Mouse (Mus musculus) adrenal gland, adult (tissue): Measurements from ENCODE around the gene Wdpcp.
"Not testable (repeated sequence)": the region's sequence is repeated elsewhere in the genome, so short reads cannot be mapped to it uniquely, and the experiment has no call there.

Experiments used
- DNase-seq, 2 experiments: peaks; one replicate each; pipeline ENCODE4 v3.0.0; 2022 to 2023; ENCODE audit warnings: low spot score in 1 of 2; ENCODE audit not compliant: inconsistent age in 2 of 2

The Wdpcp gene

DNA sequence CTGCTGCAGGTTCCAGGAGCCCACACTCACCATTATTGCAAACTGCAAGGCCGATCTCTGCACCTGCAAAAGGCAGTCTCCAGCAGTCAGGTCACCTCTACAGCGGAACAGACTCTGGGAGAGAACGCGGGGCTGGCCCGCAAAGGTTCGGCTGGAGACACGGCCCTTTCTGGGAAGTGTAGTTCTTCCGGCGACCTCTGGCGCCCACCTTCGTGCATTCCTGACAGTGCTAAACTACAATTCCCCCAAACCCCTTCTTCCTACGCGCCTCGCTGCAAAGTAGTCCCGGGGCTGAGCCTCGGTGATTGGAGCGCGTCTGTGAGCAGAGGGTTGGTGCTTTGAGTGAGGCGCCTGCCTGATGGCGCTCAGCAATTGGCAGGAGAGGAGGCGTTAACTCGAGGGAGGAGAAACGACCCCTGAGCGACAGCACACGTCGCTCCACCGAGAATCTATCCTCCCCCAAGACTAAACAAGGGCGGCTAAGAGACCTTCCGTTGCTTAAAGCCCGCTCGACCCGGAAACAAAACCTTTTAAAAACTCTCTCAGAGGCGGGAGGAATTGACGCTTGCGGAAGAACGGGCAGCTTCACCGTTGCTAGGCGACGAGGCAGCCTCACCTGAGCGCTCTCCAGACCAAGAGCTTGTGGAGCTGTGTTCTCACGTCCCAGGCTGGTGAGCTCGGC, at the start of gene Wdpcp, which contains the start of gene Mdh1:
Gene Wdpcp (plus strand): TSS at position 536 of the 682 bp plus-strand sequence.
Gene Mdh1 (minus strand): TSS at position 668 of the 682 bp plus-strand sequence.
- peak; percentile 97 to 98 for DNase-seq

DNA sequence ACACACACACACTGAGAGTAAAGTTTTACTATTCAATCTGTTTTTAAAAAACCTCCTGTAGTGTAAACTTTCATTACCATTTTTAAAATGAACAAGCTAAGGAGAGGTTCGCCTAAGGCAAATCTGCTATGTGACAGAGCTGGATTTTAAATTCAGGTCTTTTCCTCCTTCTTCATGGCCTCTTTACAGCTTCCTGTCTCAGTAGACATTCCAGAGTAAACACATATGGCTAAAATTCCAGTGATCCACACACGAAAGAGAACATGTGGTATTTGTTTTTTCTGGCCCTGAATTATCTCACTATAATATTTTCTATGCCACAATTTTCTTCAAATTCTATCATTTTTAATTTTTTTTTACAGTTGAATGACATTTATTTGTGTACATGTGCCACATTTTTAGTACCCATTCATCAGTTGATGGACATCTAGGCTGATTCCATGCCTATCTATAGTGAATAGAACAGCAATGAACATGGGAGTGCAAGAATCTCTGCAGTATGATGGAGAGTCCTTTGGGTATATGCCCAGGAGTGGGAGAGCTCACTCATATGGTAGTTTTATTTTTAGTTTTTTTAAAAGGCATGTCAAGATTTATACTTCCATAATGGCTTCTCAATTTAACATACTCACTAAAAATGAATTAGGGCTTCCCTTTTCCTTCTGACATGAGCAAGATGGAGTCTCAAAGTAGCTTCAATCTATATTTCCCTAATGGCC, 43.2 kb upstream of the Wdpcp start:
- no peak for DNase-seq

DNA sequence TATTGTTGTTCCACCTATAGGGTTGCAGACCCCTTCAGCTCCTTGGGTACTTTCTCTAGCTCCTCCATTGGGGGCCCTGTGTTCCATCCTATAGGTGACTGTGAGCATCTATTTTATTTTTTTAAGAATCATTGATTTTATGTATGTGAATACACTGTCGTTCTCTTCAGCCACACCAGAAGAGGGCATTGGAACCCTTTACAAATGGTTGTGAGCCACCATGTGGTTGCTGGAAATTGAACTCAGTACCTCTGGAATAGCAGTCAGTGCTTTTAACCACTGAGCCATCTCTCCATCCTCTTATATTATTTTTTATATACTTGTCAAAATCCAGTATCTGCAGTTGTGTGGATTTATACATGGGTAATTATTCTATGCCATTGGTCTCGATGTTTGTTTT, 41.2 kb upstream of the Wdpcp start:
- not testable (repeated sequence) for DNase-seq

DNA sequence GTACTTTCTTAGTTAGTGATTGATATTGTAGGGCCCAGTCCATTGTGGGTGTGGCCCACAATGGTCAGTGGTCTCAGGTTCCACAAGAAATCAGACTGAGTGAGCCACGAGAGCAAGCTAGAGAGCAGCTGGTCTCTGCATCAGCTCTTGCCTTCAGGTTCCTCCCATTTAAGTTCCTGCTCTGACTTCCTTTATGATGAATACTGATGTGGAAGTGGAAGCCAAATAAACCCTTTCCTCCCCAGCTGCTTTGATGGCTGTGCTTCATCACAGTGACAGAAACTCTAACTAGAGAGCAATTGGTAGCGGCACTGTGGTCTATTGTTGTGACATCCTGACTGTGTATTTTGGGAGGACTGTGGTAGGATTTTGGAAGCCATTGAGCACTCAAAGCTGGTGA, 32.0 kb upstream of the Wdpcp start:
- DNase-seq = no peak

DNA sequence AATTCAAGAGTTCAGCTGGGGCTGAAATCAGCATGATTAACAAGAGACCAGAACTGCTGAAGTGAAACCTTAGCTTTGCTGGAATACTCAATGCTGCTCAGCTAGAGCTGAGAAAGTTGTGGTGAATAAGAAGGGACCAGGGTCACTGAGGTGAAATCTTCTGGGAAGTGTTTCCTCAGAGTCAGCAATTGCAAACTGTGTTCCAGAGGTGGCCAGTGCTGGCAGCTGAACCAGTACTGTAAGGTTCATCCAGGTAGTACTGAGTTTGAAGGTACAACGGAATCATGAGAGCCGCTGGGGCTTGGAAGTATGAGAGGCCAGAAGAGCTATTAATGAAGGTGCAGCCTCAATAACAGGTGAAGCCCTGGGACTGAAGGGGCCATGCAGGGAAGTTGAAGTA, 31.4 kb upstream of the Wdpcp start:
- no peak for DNase-seq

DNA sequence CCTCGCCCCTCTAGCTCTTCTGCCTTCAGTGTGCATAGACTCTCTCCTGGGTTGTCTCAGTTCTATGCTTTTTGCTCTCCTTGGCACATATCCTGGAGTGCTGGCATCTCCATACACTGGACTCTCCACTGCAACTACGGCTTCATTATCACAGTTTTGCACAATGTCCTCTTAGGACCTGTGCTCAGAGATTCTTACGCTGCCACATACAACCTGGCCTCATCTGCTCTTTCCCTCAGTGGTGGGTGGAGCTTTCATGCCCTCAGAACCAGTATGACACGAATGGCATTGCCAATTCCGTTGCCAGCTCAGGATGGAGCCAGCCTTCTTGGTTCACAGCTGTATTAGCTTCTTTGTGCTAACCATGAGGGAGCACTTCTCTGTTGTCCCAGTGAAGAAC, 29.3 kb upstream of the Wdpcp start:
- DNase-seq = peak in 1 of 2 experiments; percentile 45

DNA sequence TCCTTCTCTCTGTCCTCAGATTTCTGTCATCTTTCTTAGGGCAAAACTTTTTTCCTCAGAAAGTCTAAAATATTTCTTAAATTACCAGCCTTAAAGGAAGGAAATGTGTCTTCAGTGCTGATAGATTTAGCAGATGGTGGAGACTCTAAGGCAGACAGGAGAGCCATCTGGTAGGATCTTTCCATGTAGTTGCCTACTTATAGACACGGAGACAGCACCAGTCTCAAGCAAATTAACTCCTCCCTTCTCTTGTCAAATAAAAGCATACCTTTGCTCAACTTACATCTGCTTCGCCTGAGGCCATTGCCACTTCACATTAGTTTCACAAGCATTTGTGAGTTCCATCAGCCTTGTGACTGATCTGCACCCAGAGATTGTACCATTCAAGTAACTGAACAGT, 27.0 kb upstream of the Wdpcp start:
- no peak for DNase-seq

DNA sequence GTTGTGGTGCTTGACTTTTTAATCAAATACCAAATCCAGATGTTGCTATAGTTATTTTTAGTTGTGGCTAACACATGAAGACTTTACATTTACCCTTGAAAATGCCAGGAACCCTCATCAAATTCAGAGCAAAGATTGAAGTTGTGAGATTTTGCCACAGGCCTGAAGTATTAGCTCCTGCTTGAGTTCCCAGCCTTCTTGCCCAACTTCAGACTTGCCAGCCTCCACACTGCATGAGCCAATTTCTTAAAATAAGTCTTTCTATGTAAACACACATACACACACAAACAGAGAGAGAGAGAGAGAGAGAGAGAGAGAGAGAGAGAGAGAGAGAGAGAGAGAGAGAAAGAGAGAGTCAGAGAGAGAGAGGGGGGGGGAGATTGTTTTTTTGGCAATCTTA, 26.1 kb upstream of the Wdpcp start:
- DNase-seq = no peak

DNA sequence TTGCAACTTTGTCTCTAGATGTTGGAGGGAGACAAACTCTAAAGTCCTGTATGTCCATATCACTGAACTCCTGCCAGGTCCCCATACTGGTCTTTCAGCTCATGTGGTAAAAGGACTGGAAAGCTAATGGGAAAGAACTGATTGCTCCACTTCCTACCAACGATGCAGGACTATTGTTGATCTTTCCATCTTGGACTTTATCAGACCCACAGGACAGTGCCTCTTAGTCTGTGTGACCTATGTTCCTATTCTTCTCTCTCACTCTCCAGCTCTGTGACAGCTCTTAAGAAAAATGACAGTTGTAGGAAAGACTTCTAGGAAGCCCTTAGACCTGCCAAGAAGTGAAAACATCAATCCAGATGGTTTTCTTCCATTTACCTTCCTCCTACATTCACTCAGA, 25.4 kb upstream of the Wdpcp start:
- no peak for DNase-seq

DNA sequence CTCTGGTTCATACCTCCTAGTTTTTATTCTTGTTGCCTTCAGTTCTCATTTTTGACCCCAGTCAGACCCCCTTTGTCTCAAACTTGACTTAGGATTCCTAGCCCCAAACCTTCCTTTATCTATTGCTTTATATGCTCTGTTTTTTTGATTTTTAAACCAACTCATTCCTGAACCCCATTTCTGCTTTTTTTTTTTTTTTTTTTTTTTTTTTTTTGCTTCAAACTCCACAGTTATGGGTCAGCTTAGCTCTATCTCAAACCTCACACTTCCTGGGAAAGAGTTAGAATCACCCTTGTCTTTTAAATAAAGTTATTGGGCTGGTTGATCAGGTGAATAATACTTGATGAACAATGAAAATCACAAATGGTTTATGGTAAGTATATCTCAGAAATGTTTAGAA, 24.5 kb upstream of the Wdpcp start:
- no peak for DNase-seq

DNA sequence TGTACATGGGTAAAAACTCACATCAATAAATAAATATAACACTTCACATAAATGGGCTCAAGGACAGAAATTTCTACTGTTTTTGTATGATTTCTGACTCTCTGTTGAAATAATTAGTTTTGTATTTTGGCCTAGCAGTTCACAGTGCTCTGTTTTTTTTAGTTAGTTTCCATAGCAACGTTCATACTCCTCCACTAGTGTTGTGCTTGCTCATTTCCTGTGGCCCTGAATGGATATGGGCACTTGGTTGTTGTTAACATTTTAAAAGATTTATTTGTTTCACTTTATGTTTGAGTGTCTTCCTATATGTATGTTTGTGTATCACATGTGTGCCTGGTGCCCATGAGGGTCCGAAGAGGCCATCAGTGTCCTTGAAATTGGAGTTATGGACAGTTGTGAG, 23.0 kb upstream of the Wdpcp start:
- DNase-seq = no peak

DNA sequence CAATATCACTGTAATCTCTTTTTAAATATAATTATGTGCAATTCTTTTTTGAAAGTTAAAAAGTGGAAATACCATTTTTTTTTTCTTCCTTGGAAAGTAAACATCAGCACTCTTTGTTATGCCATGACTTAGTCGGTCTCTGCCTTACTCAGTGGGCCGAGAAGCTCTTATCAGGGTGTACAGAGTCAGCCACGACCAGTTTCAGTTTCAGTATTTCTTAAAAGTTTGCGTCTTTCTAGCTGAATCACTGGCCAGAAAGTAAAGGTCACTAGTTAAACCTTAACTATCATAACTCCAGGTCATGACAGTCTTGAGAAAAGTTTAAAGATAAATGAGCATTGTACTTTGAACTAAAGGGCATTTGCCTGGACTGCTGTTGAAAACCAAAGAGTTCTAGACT, 22.3 kb upstream of the Wdpcp start:
- DNase-seq = peak in 1 of 2 experiments; percentile 78

DNA sequence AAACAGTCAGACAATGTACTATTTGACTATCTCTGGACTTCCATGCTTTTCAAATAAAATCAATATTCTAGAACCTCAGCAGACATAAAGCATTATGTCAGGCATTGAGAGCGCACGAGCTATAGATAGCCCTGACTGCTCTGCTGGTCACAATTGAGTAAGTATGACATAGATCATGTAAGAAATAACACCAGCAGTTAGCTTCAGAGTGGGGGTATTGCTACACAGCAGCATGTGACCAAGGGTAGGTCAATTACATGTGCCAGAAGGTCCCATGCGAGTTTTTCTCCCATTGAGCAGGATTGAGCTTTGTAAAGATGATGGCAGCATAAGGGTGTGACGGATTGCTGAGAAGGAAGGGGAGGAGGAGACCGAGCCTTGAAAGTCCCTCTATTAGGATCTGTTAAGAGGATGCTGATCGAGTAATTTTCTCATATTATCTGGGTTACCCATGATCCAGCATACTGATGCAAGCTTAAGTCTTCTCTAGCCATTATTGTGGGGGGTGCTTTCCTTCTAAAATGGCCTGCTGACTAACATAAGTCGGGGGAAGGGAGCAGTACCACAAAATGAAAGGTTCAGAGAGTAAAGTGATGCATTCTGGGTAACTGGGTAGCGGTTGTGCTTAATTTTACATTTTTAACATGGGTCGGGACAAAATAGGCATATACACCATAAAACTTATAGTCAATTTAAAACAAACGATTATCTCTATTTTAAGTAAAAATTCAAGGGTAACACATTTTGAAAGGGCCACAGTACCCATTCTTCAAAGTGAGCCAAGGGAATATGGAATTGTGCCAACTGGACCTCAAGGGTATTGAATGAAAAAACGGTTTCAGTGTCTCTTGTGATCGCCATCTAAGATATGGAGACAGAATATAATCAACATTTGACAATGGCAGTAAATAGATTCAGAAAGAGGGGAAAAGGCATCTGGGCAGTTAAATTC, 21.5 kb upstream of the Wdpcp start:
- DNase-seq = peak in 1 of 2 experiments; percentile 65

DNA sequence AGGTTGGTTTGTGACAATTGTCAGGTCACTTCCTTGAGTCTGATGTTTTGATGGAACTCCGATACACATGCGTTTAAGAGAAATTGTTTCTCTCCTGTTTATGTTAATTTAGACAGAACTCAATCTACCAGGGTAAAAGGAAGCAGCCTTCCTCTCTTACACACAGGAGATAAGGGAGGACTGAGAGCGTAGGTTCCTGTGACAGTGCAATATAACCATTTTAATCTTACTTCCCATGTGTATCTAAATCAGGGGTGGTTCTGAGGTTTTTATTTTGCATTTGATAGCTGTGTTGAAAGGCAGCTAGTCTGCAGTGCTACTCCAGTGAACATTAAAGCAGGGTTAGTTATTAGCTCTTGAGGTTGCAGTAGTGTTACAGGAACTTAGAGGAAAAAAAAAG, 20.0 kb upstream of the Wdpcp start:
- DNase-seq = peak in 1 of 2 experiments; percentile 14

DNA sequence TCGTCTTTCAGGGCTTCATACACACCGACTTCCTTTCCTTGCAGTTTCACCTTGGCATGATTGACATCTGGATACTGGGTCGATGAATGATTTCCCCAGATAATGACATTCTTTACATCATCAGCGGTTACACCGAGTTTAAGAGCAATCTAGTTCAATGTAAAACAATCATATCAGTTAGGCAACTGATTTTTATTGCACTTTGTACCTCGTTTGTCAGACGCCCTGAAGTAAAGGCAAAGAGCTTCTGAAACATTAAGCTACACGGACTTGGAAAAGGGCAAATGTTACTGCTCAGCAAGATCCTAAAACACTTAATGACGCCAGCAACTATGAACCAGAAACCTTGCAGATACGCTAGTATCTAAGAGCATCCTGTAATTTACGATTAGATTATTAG, 12.3 kb upstream of the Wdpcp start:
- DNase-seq = no peak

DNA sequence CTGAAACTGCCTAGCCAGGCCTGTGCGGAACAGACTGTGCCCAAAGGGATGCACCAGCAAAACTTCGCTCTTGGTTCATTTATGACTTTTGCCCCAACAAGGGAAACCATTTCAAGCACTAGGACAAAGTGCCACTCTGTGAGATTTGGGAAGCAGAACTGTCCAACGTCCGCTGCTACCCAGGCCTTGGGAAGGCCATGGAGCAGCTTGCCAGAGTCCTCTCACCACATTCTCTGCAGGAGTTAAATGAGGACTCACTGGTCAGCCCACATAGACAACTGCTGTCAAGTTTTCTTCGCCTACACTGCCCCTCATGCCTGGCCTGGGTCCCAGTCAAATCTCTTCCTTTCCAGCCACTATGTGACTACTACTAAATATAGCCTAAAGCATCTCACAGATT, 10.7 kb upstream of the Wdpcp start:
- peak in 1 of 2 experiments; percentile 40 for DNase-seq

DNA sequence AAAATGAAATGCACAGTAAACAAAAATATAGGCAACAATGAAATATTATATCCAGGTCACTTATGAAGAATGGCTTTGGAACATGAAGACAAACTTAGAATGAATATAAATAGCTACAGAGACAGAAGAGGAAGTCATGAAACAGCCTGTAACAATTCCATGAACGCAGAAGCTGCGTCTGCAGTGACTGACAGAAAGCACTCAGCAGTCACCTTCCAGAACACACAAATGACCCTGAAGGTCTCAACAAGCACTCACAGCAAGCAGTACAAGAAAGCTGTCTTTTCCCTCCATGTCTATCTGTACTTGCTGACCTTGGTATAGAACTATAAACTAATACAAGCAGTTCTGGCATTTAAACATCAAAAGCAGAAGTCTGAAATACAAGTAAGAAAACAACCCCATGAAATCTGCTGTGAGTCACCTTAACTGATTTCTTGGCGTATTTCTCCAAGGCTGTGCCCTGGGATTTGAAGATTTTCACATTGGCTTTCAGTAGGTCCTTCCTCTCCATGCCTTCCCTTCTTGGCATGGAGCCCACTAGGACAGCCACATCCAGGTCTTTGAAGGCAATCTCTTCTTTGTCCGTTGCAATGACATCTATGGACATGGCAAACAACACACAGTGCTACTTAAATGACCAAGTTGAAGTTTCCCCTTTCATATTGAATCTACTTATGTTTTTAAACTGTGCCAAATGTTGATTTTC, 8.3 kb upstream of the Wdpcp start:
- peak; percentile 44 to 80 for DNase-seq

DNA sequence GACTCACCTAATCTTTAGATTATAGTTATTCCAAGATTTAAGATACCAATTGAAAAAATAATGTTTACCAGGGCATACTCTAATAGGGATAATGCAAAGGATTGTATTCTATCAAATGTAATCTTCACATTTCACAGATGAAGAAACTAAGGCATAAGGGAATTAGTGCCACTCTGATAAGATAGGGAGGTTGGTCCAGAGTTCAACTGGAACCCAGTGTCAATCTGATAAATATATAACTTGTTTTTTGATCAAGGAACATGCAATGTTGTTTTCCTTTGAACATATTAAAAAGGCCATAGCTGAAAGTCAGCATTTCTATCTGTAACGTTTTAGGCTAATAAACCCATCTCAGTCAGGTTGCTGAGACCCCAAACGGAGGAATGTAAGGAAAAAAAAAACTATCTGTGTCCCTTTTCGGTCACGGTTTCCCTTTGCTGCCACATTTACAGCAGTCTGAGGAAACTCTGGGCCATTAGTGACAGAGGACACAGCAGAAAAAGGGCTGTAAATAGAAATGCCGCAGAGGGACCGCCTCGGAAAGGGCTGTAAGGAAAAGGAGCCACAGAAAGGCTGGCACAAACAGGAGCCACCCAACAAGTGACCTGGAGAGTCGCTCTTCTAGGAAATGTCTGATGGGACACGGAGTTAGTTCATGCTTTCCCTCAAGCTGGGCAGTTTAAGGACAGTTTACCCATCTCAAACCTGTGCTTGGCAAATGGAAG, 7.2 kb upstream of the Wdpcp start:
- DNase-seq = no peak

DNA sequence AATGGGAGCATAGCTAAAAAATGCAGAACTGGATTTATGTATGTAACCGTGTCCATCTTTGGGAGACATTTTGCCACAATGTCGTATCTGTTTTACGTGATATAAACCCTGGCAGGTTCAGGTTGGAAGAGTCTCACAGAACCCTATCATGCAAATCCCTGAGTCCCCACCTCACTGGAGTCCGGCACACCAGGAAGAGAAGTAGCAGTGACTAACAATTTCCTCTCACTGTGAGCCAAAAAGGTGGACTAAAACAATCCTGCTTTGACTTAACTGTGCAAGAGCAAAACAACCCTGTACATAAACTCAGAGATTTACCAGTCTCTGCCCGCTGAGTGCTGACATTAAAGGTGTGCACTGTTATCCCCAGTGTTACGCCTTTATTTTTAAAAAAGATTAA, 5.1 kb upstream of the Wdpcp start:
- DNase-seq = no peak

DNA sequence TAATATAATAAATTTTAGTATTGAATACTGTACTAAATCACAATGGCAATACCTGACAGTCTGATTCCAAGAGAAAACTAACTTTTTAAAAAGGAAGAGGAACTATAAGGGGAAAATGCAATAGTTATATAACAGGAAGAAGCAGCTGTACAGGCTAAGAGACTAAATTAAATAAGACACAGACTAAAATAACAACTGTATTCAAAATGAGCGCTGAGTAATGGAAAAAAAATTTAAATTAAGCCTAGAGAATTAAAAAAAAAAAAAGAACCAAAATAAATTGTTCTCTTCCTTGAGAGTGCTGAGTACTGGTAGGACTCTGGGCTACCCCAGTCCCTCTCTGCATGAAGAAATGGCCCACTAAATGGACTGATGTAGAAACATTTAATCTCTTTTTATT, 4.3 kb upstream of the Wdpcp start:
- no peak for DNase-seq
